Mouse (Mus musculus): Measurements from ENCODE around the gene Phyhd1.

DNA sequence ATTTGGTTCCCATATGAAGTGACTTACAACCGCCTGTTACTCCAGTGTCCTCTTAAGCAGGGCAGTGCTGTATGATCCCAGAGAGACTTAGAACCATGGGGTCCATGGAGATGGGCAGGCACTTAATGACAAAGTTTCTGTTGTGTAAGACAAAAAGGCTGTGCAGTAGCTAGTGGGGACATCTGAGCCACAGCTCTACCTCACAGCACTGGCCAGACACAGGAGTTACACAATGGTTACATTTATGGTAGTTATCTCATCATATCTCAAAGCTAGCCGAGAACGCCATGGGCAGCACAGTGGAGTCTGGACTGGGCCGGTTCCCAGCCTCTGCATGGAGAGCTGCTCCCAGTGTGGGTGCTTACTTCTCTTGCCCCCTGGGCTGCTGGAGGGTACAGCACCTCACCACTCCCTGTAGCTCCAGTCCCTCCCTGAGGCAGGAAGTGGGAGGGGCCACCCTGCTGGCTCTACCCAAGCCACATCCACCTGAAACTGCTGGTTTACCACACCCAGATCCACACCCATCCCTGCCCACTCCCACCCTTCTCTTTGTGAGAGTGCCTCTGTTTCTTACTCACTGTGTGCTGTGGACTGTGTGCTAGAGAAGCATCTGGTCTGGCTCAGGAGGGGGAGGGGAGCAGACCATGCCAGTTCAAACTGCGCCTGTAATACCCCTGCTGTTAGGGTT, 14.4 kb upstream of the Phyhd1 start:
- no peak for TF ChIP-seq CTCF (IDR thresholded peaks at IDR 0.05; ENCODE audit: borderline replicate concordance, insufficient read depth, low read length)
- no peak for TF ChIP-seq POLR2A (IDR thresholded peaks at IDR 0.05; ENCODE audit: low read depth, low read length)

All from embryonic fibroblast, embryonic 13.5 days (primary cell).